Mouse (Mus musculus): ENCODE measurements around the gene Kat8. TPM values are rescaled to one million over a fixed set of nuclear protein-coding genes. Genes with fewer than 3 reads are reported as not detected.

Gene Kat8
- polyA plus RNA-seq (2014; fragmentation: Nextera tagmentation; extraction: Ambion mirVana), result 44.2 and 47.0 TPM in 2 replicates

- Histone ChIP-seq H3K9ac (ENCODE audit: low read depth, low read length) (peak within 1 kb of the TSS; percentile 75), H3K9me3 (ENCODE audit: control insufficient read depth, low read length) (no peaks in the 10 kb centered on the region), H3K4me3 (ENCODE audit: low read depth, low read length) (peak within 1 kb of the TSS; percentile 78), H3K27me3 (replicated peaks; ENCODE audit: control insufficient read depth, insufficient read depth, low read length) (no peaks in the 10 kb centered on the region), H3K4me2 (peak within 1 kb of the TSS; percentile 78), H3K36me3 (ENCODE audit: control insufficient read depth, insufficient read depth, low read length) (peaks cover 31% of the 10 kb centered on the region), H3K4me1 (replicated peaks; ENCODE audit: control insufficient read depth, insufficient read depth, low read length) (peaks cover 9% of the 10 kb centered on the region), H3K27ac (ENCODE audit: low read depth, low read length) (peak within 1 kb of the TSS; percentile 54)
- ATAC-seq (replicated peaks; ENCODE audit: low FRiP score), result peak; percentile 96
- DNase-seq (ENCODE audit: low spot score), result peak; percentile 95
- under 1% methylated on average over 40 of the region's 40 CpGs for WGBS
Observed at GRCm38 (mm10) chr7:127912190-127912871, at the start of gene Kat8. Gene Kat8 (plus strand): TSS chr7:127912516.

GRCm38 (mm10) chr7:127866434-127866833 lies 45.9 kb upstream of the Kat8 start:
- WGBS, result 92% methylated on average over 12 of the region's 12 CpGs
- 0 out of 2 replicates have a peak, but pooled peaks cover 2% of the 10 kb centered on the region for H3K4me1 ChIP-seq (replicated peaks; ENCODE audit: control insufficient read depth, insufficient read depth, low read length)

GRCm38 (mm10) chr7:127867641-127868040 lies 44.7 kb upstream of the Kat8 start:
- DNase-seq (ENCODE audit: low spot score), result no peak
- Histone ChIP-seq H3K4me2 (no peak overlapping the region), H3K36me3 (ENCODE audit: control insufficient read depth, insufficient read depth, low read length) (peaks cover 27% of the 10 kb centered on the region), H3K27me3 (replicated peaks; ENCODE audit: control insufficient read depth, insufficient read depth, low read length) (no peaks in the 10 kb centered on the region), H3K9ac (ENCODE audit: low read depth, low read length) (no peak overlapping the region), H3K9me3 (ENCODE audit: control insufficient read depth, low read length) (no peaks in the 10 kb centered on the region), H3K4me3 (ENCODE audit: low read depth, low read length) (no peak overlapping the region), H3K27ac (ENCODE audit: low read depth, low read length) (no peak overlapping the region), H3K4me1 (replicated peaks; ENCODE audit: control insufficient read depth, insufficient read depth, low read length) (peaks cover 2% of the 10 kb centered on the region; the same call in 1 of the 2 replicates)
- ATAC-seq (replicated peaks; ENCODE audit: low FRiP score), result no peak
- WGBS, result 97% methylated on average over 18 of the region's 18 CpGs

More at GRCm38 (mm10) chr7:127866434-127866833, 45.9 kb upstream of the Kat8 start:
- no peak overlapping the region for H3K4me3 ChIP-seq (ENCODE audit: low read depth, low read length)
- H3K27me3 ChIP-seq (replicated peaks; ENCODE audit: control insufficient read depth, insufficient read depth, low read length), result no peaks in the 10 kb centered on the region
- H3K36me3 ChIP-seq (ENCODE audit: control insufficient read depth, insufficient read depth, low read length), result peaks cover 27% of the 10 kb centered on the region
- ATAC-seq (replicated peaks; ENCODE audit: low FRiP score), result no peak
- H3K4me2 ChIP-seq, result no peak overlapping the region
- H3K27ac ChIP-seq (ENCODE audit: low read depth, low read length), result no peak overlapping the region
- no peaks in the 10 kb centered on the region for H3K9me3 ChIP-seq (ENCODE audit: control insufficient read depth, low read length)
- no peak overlapping the region for H3K9ac ChIP-seq (ENCODE audit: low read depth, low read length)
- DNase-seq (ENCODE audit: low spot score), result no peak

GRCm38 (mm10) chr7:127869149-127869810 lies 43.0 kb upstream of the Kat8 start:
- WGBS, result 87% methylated on average over 3 of the region's 3 CpGs

GRCm38 (mm10) chr7:127870136-127870821 lies 42.0 kb upstream of the Kat8 start:
- WGBS, result 73% methylated on average over 5 of the region's 5 CpGs
- ATAC-seq (replicated peaks; ENCODE audit: low FRiP score), result no peak; the same call in 1 of the 2 replicates

More at GRCm38 (mm10) chr7:127869149-127869810, 43.0 kb upstream of the Kat8 start:
- Histone ChIP-seq H3K36me3 (ENCODE audit: control insufficient read depth, insufficient read depth, low read length) (peaks cover 30% of the 10 kb centered on the region), H3K27ac (ENCODE audit: low read depth, low read length) (no peak overlapping the region), H3K9ac (ENCODE audit: low read depth, low read length) (no peak overlapping the region), H3K27me3 (replicated peaks; ENCODE audit: control insufficient read depth, insufficient read depth, low read length) (no peaks in the 10 kb centered on the region), H3K9me3 (ENCODE audit: control insufficient read depth, low read length) (no peaks in the 10 kb centered on the region), H3K4me2 (no peak overlapping the region), H3K4me1 (replicated peaks; ENCODE audit: control insufficient read depth, insufficient read depth, low read length) (peaks cover 10% of the 10 kb centered on the region), H3K4me3 (ENCODE audit: low read depth, low read length) (no peak overlapping the region)
- ATAC-seq (replicated peaks; ENCODE audit: low FRiP score) (no peak), DNase-seq (ENCODE audit: low spot score) (no peak)

GRCm38 (mm10) chr7:127874812-127875626 lies 37.3 kb upstream of the Kat8 start:
- Histone ChIP-seq H3K9me3 (ENCODE audit: control insufficient read depth, low read length) (peaks cover 12% of the 10 kb centered on the region), H3K27ac (ENCODE audit: low read depth, low read length) (peak overlapping the region; percentile 97), H3K27me3 (replicated peaks; ENCODE audit: control insufficient read depth, insufficient read depth, low read length) (no peaks in the 10 kb centered on the region), H3K4me1 (replicated peaks; ENCODE audit: control insufficient read depth, insufficient read depth, low read length) (peaks cover 21% of the 10 kb centered on the region), H3K4me2 (peak overlapping the region; percentile 88), H3K9ac (ENCODE audit: low read depth, low read length) (peak overlapping the region; percentile 98), H3K36me3 (ENCODE audit: control insufficient read depth, insufficient read depth, low read length) (peaks cover 33% of the 10 kb centered on the region), H3K4me3 (ENCODE audit: low read depth, low read length) (peak overlapping the region; percentile 86)
- 5% methylated on average over 20 of the region's 20 CpGs for WGBS
- DNase-seq (ENCODE audit: low spot score), result no peak
- ATAC-seq (replicated peaks; ENCODE audit: low FRiP score), result peak; percentile 19; the same call in 1 of the 2 replicates

More at GRCm38 (mm10) chr7:127870136-127870821, 42.0 kb upstream of the Kat8 start:
- Histone ChIP-seq H3K9ac (ENCODE audit: low read depth, low read length) (no peak overlapping the region), H3K27ac (ENCODE audit: low read depth, low read length) (no peak overlapping the region), H3K4me1 (replicated peaks; ENCODE audit: control insufficient read depth, insufficient read depth, low read length) (peaks cover 15% of the 10 kb centered on the region), H3K4me3 (ENCODE audit: low read depth, low read length) (no peak overlapping the region), H3K4me2 (no peak overlapping the region), H3K9me3 (ENCODE audit: control insufficient read depth, low read length) (no peaks in the 10 kb centered on the region), H3K27me3 (replicated peaks; ENCODE audit: control insufficient read depth, insufficient read depth, low read length) (no peaks in the 10 kb centered on the region), H3K36me3 (ENCODE audit: control insufficient read depth, insufficient read depth, low read length) (peaks cover 30% of the 10 kb centered on the region)
- no peak for DNase-seq (ENCODE audit: low spot score)

- Histone ChIP-seq H3K27me3 (replicated peaks; ENCODE audit: control insufficient read depth, insufficient read depth, low read length) (no peaks in the 10 kb centered on the region), H3K4me1 (replicated peaks; ENCODE audit: control insufficient read depth, insufficient read depth, low read length) (peaks cover 19% of the 10 kb centered on the region), H3K4me2 (peak overlapping the region; percentile 88), H3K36me3 (ENCODE audit: control insufficient read depth, insufficient read depth, low read length) (peaks cover 36% of the 10 kb centered on the region), H3K9ac (ENCODE audit: low read depth, low read length) (peak overlapping the region; percentile 98), H3K27ac (ENCODE audit: low read depth, low read length) (peak overlapping the region; percentile 97), H3K4me3 (ENCODE audit: low read depth, low read length) (peak overlapping the region; percentile 86), H3K9me3 (ENCODE audit: control insufficient read depth, low read length) (peaks cover 15% of the 10 kb centered on the region)
- WGBS, result 0% methylated on average over 38 of the region's 43 CpGs
- peak; percentile 95 for DNase-seq (ENCODE audit: low spot score)
- ATAC-seq (replicated peaks; ENCODE audit: low FRiP score), result peak; percentile 83
Observed at GRCm38 (mm10) chr7:127875627-127876001, 36.7 kb upstream of the Kat8 start.

- Histone ChIP-seq H3K27me3 (replicated peaks; ENCODE audit: control insufficient read depth, insufficient read depth, low read length) (no peaks in the 10 kb centered on the region), H3K9ac (ENCODE audit: low read depth, low read length) (peak within 1 kb of the TSS; percentile 98), H3K9me3 (ENCODE audit: control insufficient read depth, low read length) (peaks cover 15% of the 10 kb centered on the region), H3K27ac (ENCODE audit: low read depth, low read length) (peak within 1 kb of the TSS; percentile 97), H3K4me3 (ENCODE audit: low read depth, low read length) (peak within 1 kb of the TSS; percentile 86), H3K4me2 (peak within 1 kb of the TSS; percentile 88), H3K4me1 (replicated peaks; ENCODE audit: control insufficient read depth, insufficient read depth, low read length) (peaks cover 19% of the 10 kb centered on the region), H3K36me3 (ENCODE audit: control insufficient read depth, insufficient read depth, low read length) (peaks cover 38% of the 10 kb centered on the region)
- DNase-seq (ENCODE audit: low spot score), result peak; percentile 91
- peak; percentile 82 for ATAC-seq (replicated peaks; ENCODE audit: low FRiP score)
- WGBS, result under 1% methylated on average over 41 of the region's 41 CpGs
Observed at GRCm38 (mm10) chr7:127876041-127876466, 36.3 kb upstream of the Kat8 start, which contains the start of gene Zfp646. Gene Zfp646 (plus strand): TSS chr7:127876221.

Data from liver, embryonic 11.5 days (tissue).